Mouse (Mus musculus): ENCODE measurements around the gene Zscan12. TPM values are rescaled to one million over a fixed set of nuclear protein-coding genes. Genes with fewer than 3 reads are reported as not detected.
A peak's percentile ranks its signal among the peaks of the same experiment; 100 is the strongest.
"Not testable (repeated sequence)": the region's sequence is repeated elsewhere in the genome, so short reads cannot be mapped to it uniquely, and the experiment has no call there.

Zscan12 gene
- polyA plus RNA-seq, 1 experiment from 2014 or later: 8.1 TPM

DNA sequence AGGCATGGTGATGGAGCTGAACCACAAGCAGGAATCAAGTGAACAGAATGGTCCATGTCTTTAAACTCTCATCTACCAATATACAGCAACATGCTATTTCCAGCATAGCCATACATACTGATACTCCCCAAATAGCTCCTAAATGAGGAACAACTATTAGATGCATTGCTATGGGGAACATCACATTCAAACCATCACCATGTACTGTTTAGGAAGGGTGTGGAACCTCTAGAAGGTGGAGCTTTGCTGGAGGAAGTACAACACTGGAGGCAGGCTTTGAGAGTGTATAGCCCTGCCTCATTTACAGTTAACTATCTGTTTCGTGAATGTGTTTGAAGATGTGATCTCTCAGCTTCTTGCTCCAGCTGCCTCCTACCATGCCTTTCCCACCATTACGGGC is 15.2 kb downstream of the Zscan12 start:
- no peak overlapping the region for H3K9ac ChIP-seq (ENCODE audit: low read length)
- H3K27ac ChIP-seq (replicated peaks in 1 of 2; ENCODE audit: control insufficient read depth in 1 of 2, insufficient read depth in 1 of 2, low read depth in 2 of 2, low read length in 2 of 2): no peak overlapping the region
- H3K4me2 ChIP-seq (ENCODE audit: low read length): no peak overlapping the region
- no peak overlapping the region for H3K4me3 ChIP-seq (ENCODE audit: control insufficient read depth in 1 of 2, insufficient read depth in 1 of 2, low read depth in 1 of 2, low read length in 2 of 2)
- no peaks in the 10 kb centered on the region for H3K9me3 ChIP-seq (ENCODE audit: control insufficient read depth, low read length)
- peaks cover 0 to 2% of the 10 kb centered on the region in 2 experiments; a peak in 1 of 4 replicates for H3K4me1 ChIP-seq (ENCODE audit: control insufficient read depth in 2 of 2, insufficient read depth in 2 of 2, low read length in 2 of 2)
- H3K27me3 ChIP-seq (ENCODE audit: control insufficient read depth, insufficient read depth, low read length): no peaks in the 10 kb centered on the region
- H3K36me3 ChIP-seq (ENCODE audit: control insufficient read depth, insufficient read depth, low read length): no peaks in the 10 kb centered on the region
- ATAC-seq (ENCODE audit: insufficient number of reproducible peaks, insufficient read depth, low FRiP score, low read depth): no peak
- 78% methylated on average over 2 of the region's 2 CpGs for WGBS

DNA sequence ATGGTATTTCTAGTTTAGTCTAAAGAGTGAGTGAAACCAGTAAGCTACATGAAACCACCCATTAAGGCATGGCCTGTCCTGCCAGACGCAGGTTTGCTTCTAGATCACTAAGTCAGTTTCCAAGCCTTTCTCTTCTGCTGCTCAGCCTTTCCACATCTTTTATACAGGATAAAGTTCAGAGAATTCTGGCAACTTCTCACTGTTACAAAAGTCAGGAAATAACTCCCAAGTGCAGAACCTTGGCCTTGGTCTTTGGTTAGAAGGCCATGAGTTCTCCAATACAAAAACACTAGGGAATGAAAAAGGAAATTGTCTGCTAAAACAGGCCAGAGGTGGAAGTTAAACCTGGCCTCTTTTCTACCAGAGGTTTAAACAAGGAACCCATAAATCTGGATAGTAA is 32.6 kb downstream of the Zscan12 start:
- Histone ChIP-seq H3K9ac (ENCODE audit: low read length) (no peak overlapping the region), H3K4me2 (ENCODE audit: low read length) (no peak overlapping the region), H3K9me3 (ENCODE audit: control insufficient read depth, low read length) (no peaks in the 10 kb centered on the region), H3K27ac (replicated peaks in 1 of 2; ENCODE audit: control insufficient read depth in 1 of 2, insufficient read depth in 1 of 2, low read depth in 2 of 2, low read length in 2 of 2) (no peak overlapping the region), H3K27me3 (ENCODE audit: control insufficient read depth, insufficient read depth, low read length) (no peaks in the 10 kb centered on the region), H3K4me1 (ENCODE audit: control insufficient read depth in 2 of 2, insufficient read depth in 2 of 2, low read length in 2 of 2) (peaks cover 2 to 9% of the 10 kb centered on the region in 2 experiments; a peak in 3 of 4 replicates), H3K36me3 (ENCODE audit: control insufficient read depth, insufficient read depth, low read length) (peaks cover 91% of the 10 kb centered on the region), H3K4me3 (ENCODE audit: control insufficient read depth in 1 of 2, insufficient read depth in 1 of 2, low read depth in 1 of 2, low read length in 2 of 2) (no peak overlapping the region)
- WGBS: 98% methylated on average over 1 of the region's 1 CpGs
- no peak for ATAC-seq (ENCODE audit: insufficient number of reproducible peaks, insufficient read depth, low FRiP score, low read depth)

GRCm38 (mm10) chr13:21395623-21396022 is 33.0 kb downstream of the Zscan12 start:
- Histone ChIP-seq H3K27ac (replicated peaks in 1 of 2; ENCODE audit: control insufficient read depth in 1 of 2, insufficient read depth in 1 of 2, low read depth in 2 of 2, low read length in 2 of 2) (no peak overlapping the region), H3K9me3 (ENCODE audit: control insufficient read depth, low read length) (no peaks in the 10 kb centered on the region), H3K4me1 (ENCODE audit: control insufficient read depth in 2 of 2, insufficient read depth in 2 of 2, low read length in 2 of 2) (peaks cover 2 to 9% of the 10 kb centered on the region in 2 experiments; a peak in 3 of 4 replicates), H3K27me3 (ENCODE audit: control insufficient read depth, insufficient read depth, low read length) (no peaks in the 10 kb centered on the region), H3K4me3 (ENCODE audit: control insufficient read depth in 1 of 2, insufficient read depth in 1 of 2, low read depth in 1 of 2, low read length in 2 of 2) (no peak overlapping the region), H3K4me2 (ENCODE audit: low read length) (no peak overlapping the region), H3K36me3 (ENCODE audit: control insufficient read depth, insufficient read depth, low read length) (peaks cover 91% of the 10 kb centered on the region), H3K9ac (ENCODE audit: low read length) (no peak overlapping the region)
- 91% methylated on average over 6 of the region's 6 CpGs for WGBS
- no peak for ATAC-seq (ENCODE audit: insufficient number of reproducible peaks, insufficient read depth, low FRiP score, low read depth)

GRCm38 (mm10) chr13:21396048-21396447 is 33.4 kb downstream of the Zscan12 start:
- not testable (repeated sequence) for ATAC-seq (ENCODE audit: insufficient number of reproducible peaks, insufficient read depth, low FRiP score, low read depth); H3K9ac ChIP-seq (ENCODE audit: low read length); H3K4me3 ChIP-seq (ENCODE audit: control insufficient read depth in 1 of 2, insufficient read depth in 1 of 2, low read depth in 1 of 2, low read length in 2 of 2); H3K27me3 ChIP-seq (ENCODE audit: control insufficient read depth, insufficient read depth, low read length); H3K27ac ChIP-seq (replicated peaks in 1 of 2; ENCODE audit: control insufficient read depth in 1 of 2, insufficient read depth in 1 of 2, low read depth in 2 of 2, low read length in 2 of 2); H3K4me2 ChIP-seq (ENCODE audit: low read length); H3K9me3 ChIP-seq (ENCODE audit: control insufficient read depth, low read length)
- H3K36me3 ChIP-seq (ENCODE audit: control insufficient read depth, insufficient read depth, low read length): peaks cover 91% of the 10 kb centered on the region
- 92% methylated on average over 18 of the region's 18 CpGs for WGBS
- peaks cover 2 to 12% of the 10 kb centered on the region in 2 experiments; a peak in 3 of 4 replicates for H3K4me1 ChIP-seq (ENCODE audit: control insufficient read depth in 2 of 2, insufficient read depth in 2 of 2, low read length in 2 of 2)

DNA sequence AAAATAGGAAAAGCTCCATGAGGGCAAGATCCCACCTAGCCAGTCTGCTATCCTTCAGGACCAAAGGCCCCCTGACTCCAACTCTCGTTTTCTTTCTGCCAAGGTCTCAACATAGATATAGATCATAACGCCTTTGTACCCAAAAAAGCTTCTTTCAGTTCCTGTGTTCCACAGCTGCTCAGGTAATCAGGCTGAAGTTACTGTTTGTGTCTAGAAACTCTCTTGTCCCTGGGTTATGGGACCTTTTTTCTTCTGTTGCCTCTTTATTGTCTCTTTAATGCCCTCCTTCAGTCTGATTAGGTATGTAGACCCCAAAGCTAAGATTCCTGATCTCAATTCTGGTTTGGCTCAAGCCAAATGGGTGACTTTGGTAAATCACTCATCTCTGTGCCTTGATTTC is 34.9 kb downstream of the Zscan12 start:
- H3K27ac ChIP-seq (replicated peaks in 1 of 2; ENCODE audit: control insufficient read depth in 1 of 2, insufficient read depth in 1 of 2, low read depth in 2 of 2, low read length in 2 of 2): no peak overlapping the region
- no peak overlapping the region for H3K4me3 ChIP-seq (ENCODE audit: control insufficient read depth in 1 of 2, insufficient read depth in 1 of 2, low read depth in 1 of 2, low read length in 2 of 2)
- H3K27me3 ChIP-seq (ENCODE audit: control insufficient read depth, insufficient read depth, low read length): no peaks in the 10 kb centered on the region
- ATAC-seq (ENCODE audit: insufficient number of reproducible peaks, insufficient read depth, low FRiP score, low read depth): no peak
- no peak overlapping the region for H3K9ac ChIP-seq (ENCODE audit: low read length)
- WGBS: 87% methylated on average over 2 of the region's 2 CpGs
- peaks cover 2 to 18% of the 10 kb centered on the region in 2 experiments; a peak in 3 of 4 replicates for H3K4me1 ChIP-seq (ENCODE audit: control insufficient read depth in 2 of 2, insufficient read depth in 2 of 2, low read length in 2 of 2)
- H3K36me3 ChIP-seq (ENCODE audit: control insufficient read depth, insufficient read depth, low read length): peaks cover 76% of the 10 kb centered on the region
- no peaks in the 10 kb centered on the region for H3K9me3 ChIP-seq (ENCODE audit: control insufficient read depth, low read length)
- H3K4me2 ChIP-seq (ENCODE audit: low read length): no peak overlapping the region

DNA sequence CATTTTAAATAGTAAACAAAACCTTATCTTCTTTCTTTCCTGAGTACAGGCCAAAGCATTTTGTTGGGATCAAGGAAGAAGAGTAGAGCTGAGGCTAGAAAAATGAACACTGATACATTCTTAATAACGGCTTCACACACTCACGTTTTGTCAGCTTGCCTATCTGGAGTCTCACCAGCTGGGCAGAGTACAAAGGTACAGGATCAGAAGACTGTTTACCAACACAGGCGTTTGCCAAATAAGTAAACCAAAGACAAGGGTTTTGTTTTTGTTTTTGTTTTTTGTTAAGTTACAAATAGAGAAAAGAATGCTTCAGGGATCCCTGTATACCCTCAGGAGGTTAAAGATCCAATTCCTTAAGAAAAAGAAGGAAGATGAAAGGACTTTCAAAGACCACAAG is 38.5 kb downstream of the Zscan12 start:
- H3K9ac ChIP-seq (ENCODE audit: low read length): peak overlapping the region; percentile 93
- peak overlapping the region; percentile 51 to 88; a peak in 3 of 4 replicates for H3K4me3 ChIP-seq (ENCODE audit: control insufficient read depth in 1 of 2, insufficient read depth in 1 of 2, low read depth in 1 of 2, low read length in 2 of 2)
- peaks cover 42% of the 10 kb centered on the region for H3K36me3 ChIP-seq (ENCODE audit: control insufficient read depth, insufficient read depth, low read length)
- no peaks in the 10 kb centered on the region for H3K9me3 ChIP-seq (ENCODE audit: control insufficient read depth, low read length)
- peaks cover 2 to 18% of the 10 kb centered on the region in 2 experiments; a peak in 3 of 4 replicates for H3K4me1 ChIP-seq (ENCODE audit: control insufficient read depth in 2 of 2, insufficient read depth in 2 of 2, low read length in 2 of 2)
- peak overlapping the region; percentile 76 for H3K4me2 ChIP-seq (ENCODE audit: low read length)
- 65% methylated on average over 3 of the region's 3 CpGs for WGBS
- no peaks in the 10 kb centered on the region for H3K27me3 ChIP-seq (ENCODE audit: control insufficient read depth, insufficient read depth, low read length)
- H3K27ac ChIP-seq (replicated peaks in 1 of 2; ENCODE audit: control insufficient read depth in 1 of 2, insufficient read depth in 1 of 2, low read depth in 2 of 2, low read length in 2 of 2): no peak overlapping the region
- no peak for ATAC-seq (ENCODE audit: insufficient number of reproducible peaks, insufficient read depth, low FRiP score, low read depth)

- Histone ChIP-seq H3K4me2 (ENCODE audit: low read length) (peak overlapping the region; percentile 76), H3K27ac (replicated peaks in 1 of 2; ENCODE audit: control insufficient read depth in 1 of 2, insufficient read depth in 1 of 2, low read depth in 2 of 2, low read length in 2 of 2) (peak overlapping the region; percentile 72 to 95), H3K4me1 (ENCODE audit: control insufficient read depth in 2 of 2, insufficient read depth in 2 of 2, low read length in 2 of 2) (peaks cover 2 to 18% of the 10 kb centered on the region in 2 experiments; a peak in 3 of 4 replicates), H3K9me3 (ENCODE audit: control insufficient read depth, low read length) (no peaks in the 10 kb centered on the region), H3K9ac (ENCODE audit: low read length) (peak overlapping the region; percentile 93), H3K36me3 (ENCODE audit: control insufficient read depth, insufficient read depth, low read length) (peaks cover 36% of the 10 kb centered on the region), H3K27me3 (ENCODE audit: control insufficient read depth, insufficient read depth, low read length) (no peaks in the 10 kb centered on the region), H3K4me3 (ENCODE audit: control insufficient read depth in 1 of 2, insufficient read depth in 1 of 2, low read depth in 1 of 2, low read length in 2 of 2) (peak overlapping the region; percentile 88 to 97)
- ATAC-seq (ENCODE audit: insufficient number of reproducible peaks, insufficient read depth, low FRiP score, low read depth): peak; percentile 24
- WGBS: under 1% methylated on average over 12 of the region's 12 CpGs
Measured at GRCm38 (mm10) chr13:21401636-21402286, 39.1 kb downstream of the Zscan12 start.

Measured in heart, embryonic 14.5 days (tissue).